Mouse (Mus musculus) stomach, postnatal 0 days (tissue): Measurements from ENCODE around the gene Astn2. TPM values are rescaled to one million over a fixed set of nuclear protein-coding genes. Genes with fewer than 3 reads are reported as not detected.
"Not testable (repeated sequence)": the region's sequence is repeated elsewhere in the genome, so short reads cannot be mapped to it uniquely, and the experiment has no call there.

ENCODE experiments used
- ATAC-seq: fragments of 200-750 bp; cut with Nextera tagmentation; 2 replicates; pipeline ENCODE4 v1.8.0; 2017; ENCODE audit not compliant: low FRiP score, low TSS enrichment
- DNase-seq: peaks from one replicate; pipeline ENCODE4 v3.0.0-alpha.2; 2016; ENCODE audit warnings: low spot score
- H3K27ac ChIP-seq: fragments of 300-500 bp; sonication (generic); replicated peaks from 2 replicates; pipeline ENCODE4 v1.5.1; 2014; ENCODE audit warnings: mild to moderate bottlenecking, control low read depth
- H3K27me3 ChIP-seq: fragments of 300-500 bp; sonication (generic); 2 replicates; pipeline ENCODE4 v1.6.1; 2014; ENCODE audit warnings: low read length; ENCODE audit not compliant: control insufficient read depth, insufficient read depth
- H3K36me3 ChIP-seq: fragments of 300-500 bp; sonication (generic); 2 replicates; pipeline ENCODE4 v1.6.1; 2014; ENCODE audit warnings: low read length, mixed read lengths; ENCODE audit not compliant: control insufficient read depth, insufficient read depth
- H3K4me1 ChIP-seq: fragments of 300-500 bp; sonication (generic); replicated peaks from 2 replicates; pipeline ENCODE4 v1.6.1; 2014; ENCODE audit warnings: antibody characterized with exemption; ENCODE audit not compliant: control insufficient read depth, insufficient read depth
- H3K4me2 ChIP-seq: fragments of 300-500 bp; sonication (generic); replicated peaks from 2 replicates; pipeline ENCODE4 v1.6.1; 2014; ENCODE audit warnings: low read depth, mild to moderate bottlenecking, control low read depth, moderate library complexity
- H3K4me3 ChIP-seq: fragments of 300-500 bp; sonication (generic); 2 replicates; pipeline ENCODE4 v1.5.1; 2014; ENCODE audit warnings: low read depth, low read length, control low read depth
- H3K9ac ChIP-seq: fragments of 300-500 bp; sonication (generic); 2 replicates; pipeline ENCODE4 v1.6.1; 2014; ENCODE audit warnings: mild to moderate bottlenecking, low read length, control low read depth, mixed read lengths
- H3K9me3 ChIP-seq: fragments of 300-500 bp; sonication (generic); 2 replicates; pipeline ENCODE4 v1.6.1; 2016; ENCODE audit warnings: low read length; ENCODE audit not compliant: control insufficient read depth
- CTCF ChIP-seq: IDR thresholded peaks from 2 replicates; pipeline ENCODE4 v1.5.1; 2016; ENCODE audit warnings: antibody characterized with exemption, low read depth, mild to moderate bottlenecking, moderate library complexity
- EP300 ChIP-seq: optimal IDR thresholded peaks from 2 replicates; pipeline ENCODE3; 2016; ENCODE audit warnings: antibody characterized with exemption
- WGBS: fragments of 180-500 bp; shearing (Covaris S2); extraction: QIAGEN DNeasy Blood & Tissue Kit; methylation state at CpG from one replicate; pipeline ENCODE4 v1.1.7; 2014; 5-methylcytosine and 5-hydroxymethylcytosine counted together
- polyA plus RNA-seq: library from polyadenylated mRNA; unstranded; fragments of >200 nt; fragmentation: Nextera tagmentation; extraction: Ambion mirVana; gene quantifications from 2 replicates; pipeline ENCODE4 v1.2.1, GENCODE M21; 2015

Gene Astn2
- polyA plus RNA-seq, 1 experiment from 2014 or later: 0.16 TPM

GRCm38 (mm10) chr4:65694011-65694410, 710.4 kb downstream of the Astn2 start:
- no peak overlapping the region for H3K4me2 ChIP-seq
- H3K27me3 ChIP-seq: no peaks in the 10 kb centered on the region
- 81% methylated on average over 5 of the region's 5 CpGs for WGBS
- TF ChIP-seq EP300 (no peak), CTCF (no peak)
- no peaks in the 10 kb centered on the region for H3K36me3 ChIP-seq
- H3K9me3 ChIP-seq: no peaks in the 10 kb centered on the region
- no peak overlapping the region for H3K4me3 ChIP-seq
- DNase-seq (no peak), ATAC-seq (no peak)
- H3K4me1 ChIP-seq: no peaks in the 10 kb centered on the region
- H3K27ac ChIP-seq: no peak overlapping the region
- no peak overlapping the region for H3K9ac ChIP-seq

GRCm38 (mm10) chr4:65687006-65687723, 717.2 kb downstream of the Astn2 start:
- no peak for ATAC-seq
- Histone ChIP-seq H3K36me3 (no peaks in the 10 kb centered on the region), H3K4me1 (no peaks in the 10 kb centered on the region), H3K27me3 (no peaks in the 10 kb centered on the region), H3K27ac (no peak overlapping the region), H3K9ac (no peak overlapping the region), H3K9me3 (no peaks in the 10 kb centered on the region), H3K4me2 (no peak overlapping the region), H3K4me3 (no peak overlapping the region)
- 35% methylated on average over 1 of the region's 1 CpGs for WGBS
- TF ChIP-seq EP300 (no peak), CTCF (no peak)
- no peak for DNase-seq

- TF ChIP-seq CTCF (no peak), EP300 (no peak)
- 52% methylated on average over 3 of the region's 3 CpGs for WGBS
- H3K9me3 ChIP-seq: no peaks in the 10 kb centered on the region
These were observed 718.0 kb downstream of the Astn2 start for GRCm38 (mm10) chr4:65686258-65687005.

GRCm38 (mm10) chr4:65684401-65684800, 720.0 kb downstream of the Astn2 start:
- ATAC-seq: no peak
- Histone ChIP-seq H3K4me2 (no peak overlapping the region), H3K36me3 (no peaks in the 10 kb centered on the region), H3K27me3 (no peaks in the 10 kb centered on the region), H3K9me3 (no peaks in the 10 kb centered on the region), H3K4me3 (no peak overlapping the region), H3K27ac (no peak overlapping the region), H3K9ac (no peak overlapping the region), H3K4me1 (no peaks in the 10 kb centered on the region)
- 64% methylated on average over 3 of the region's 3 CpGs for WGBS
- TF ChIP-seq EP300 (no peak), CTCF (no peak)
- no peak for DNase-seq

More at GRCm38 (mm10) chr4:65686258-65687005, 718.0 kb downstream of the Astn2 start:
- Histone ChIP-seq H3K27me3 (no peaks in the 10 kb centered on the region), H3K4me3 (no peak overlapping the region), H3K4me1 (no peaks in the 10 kb centered on the region), H3K4me2 (no peak overlapping the region), H3K9ac (no peak overlapping the region), H3K36me3 (no peaks in the 10 kb centered on the region), H3K27ac (no peak overlapping the region)
- ATAC-seq: no peak
- DNase-seq: no peak

GRCm38 (mm10) chr4:65679786-65680185, 724.6 kb downstream of the Astn2 start:
- not testable (repeated sequence) for DNase-seq, H3K27ac ChIP-seq, H3K27me3 ChIP-seq, ATAC-seq, H3K4me2 ChIP-seq, H3K9ac ChIP-seq, H3K9me3 ChIP-seq, H3K4me3 ChIP-seq, H3K36me3 ChIP-seq, H3K4me1 ChIP-seq
- 48% methylated on average over 2 of the region's 2 CpGs for whole genome bisulfite sequencing

- Histone ChIP-seq H3K4me3 (no peak overlapping the region), H3K9me3 (no peaks in the 10 kb centered on the region), H3K4me1 (no peaks in the 10 kb centered on the region), H3K36me3 (no peaks in the 10 kb centered on the region), H3K27me3 (no peaks in the 10 kb centered on the region), H3K4me2 (no peak overlapping the region), H3K9ac (no peak overlapping the region), H3K27ac (no peak overlapping the region)
- TF ChIP-seq CTCF (no peak), EP300 (no peak)
- ATAC-seq (no peak), DNase-seq (no peak)
- WGBS: 25% methylated on average over 5 of the region's 5 CpGs
These were observed 725.5 kb downstream of the Astn2 start for GRCm38 (mm10) chr4:65678929-65679328.
